Mouse (Mus musculus): Measurements from ENCODE around the gene Prrx2. TPM values are rescaled to one million over a fixed set of nuclear protein-coding genes. Genes with fewer than 3 reads are reported as not detected.

Prrx2 gene
- total RNA-seq, 1 experiment from 2014 or later = not detected

- ATAC-seq (replicated peaks; ENCODE audit: insufficient number of reproducible peaks, low FRiP score, low TSS enrichment, poor library complexity, severe bottlenecking) = no peak
Observed at GRCm38 (mm10) chr2:30819873-30820272, 14.9 kb upstream of the Prrx2 start.

- no peak for ATAC-seq (replicated peaks; ENCODE audit: insufficient number of reproducible peaks, low FRiP score, low TSS enrichment, poor library complexity, severe bottlenecking)
Observed at GRCm38 (mm10) chr2:30821073-30821472, 13.7 kb upstream of the Prrx2 start.

GRCm38 (mm10) chr2:30822460-30822859 is 12.3 kb upstream of the Prrx2 start:
- no peak for ATAC-seq (replicated peaks; ENCODE audit: insufficient number of reproducible peaks, low FRiP score, low TSS enrichment, poor library complexity, severe bottlenecking)

GRCm38 (mm10) chr2:30823385-30824153 is 11.2 kb upstream of the Prrx2 start:
- ATAC-seq (replicated peaks; ENCODE audit: insufficient number of reproducible peaks, low FRiP score, low TSS enrichment, poor library complexity, severe bottlenecking) = no peak

- ATAC-seq (replicated peaks; ENCODE audit: insufficient number of reproducible peaks, low FRiP score, low TSS enrichment, poor library complexity, severe bottlenecking) = no peak
Observed at GRCm38 (mm10) chr2:30826825-30827748, 7.7 kb upstream of the Prrx2 start.

GRCm38 (mm10) chr2:30827749-30828475 is 6.9 kb upstream of the Prrx2 start:
- ATAC-seq (replicated peaks; ENCODE audit: insufficient number of reproducible peaks, low FRiP score, low TSS enrichment, poor library complexity, severe bottlenecking) = peak; percentile 89

GRCm38 (mm10) chr2:30829315-30829714 is 5.5 kb upstream of the Prrx2 start:
- ATAC-seq (replicated peaks; ENCODE audit: insufficient number of reproducible peaks, low FRiP score, low TSS enrichment, poor library complexity, severe bottlenecking) = no peak

GRCm38 (mm10) chr2:30830283-30830795 is 4.4 kb upstream of the Prrx2 start, which contains the start of gene Asb6:
Gene Asb6, minus strand, starts transcription at chr2:30830333.
- no peak for ATAC-seq (replicated peaks; ENCODE audit: insufficient number of reproducible peaks, low FRiP score, low TSS enrichment, poor library complexity, severe bottlenecking)

- ATAC-seq (replicated peaks; ENCODE audit: insufficient number of reproducible peaks, low FRiP score, low TSS enrichment, poor library complexity, severe bottlenecking) = no peak
Observed at GRCm38 (mm10) chr2:30833644-30834043, 1.1 kb upstream of the Prrx2 start.

- ATAC-seq (replicated peaks; ENCODE audit: insufficient number of reproducible peaks, low FRiP score, low TSS enrichment, poor library complexity, severe bottlenecking) = no peak
Observed at GRCm38 (mm10) chr2:30836238-30836990, 1.6 kb downstream of the Prrx2 start.

- ATAC-seq (replicated peaks; ENCODE audit: insufficient number of reproducible peaks, low FRiP score, low TSS enrichment, poor library complexity, severe bottlenecking) = no peak
Observed at GRCm38 (mm10) chr2:30842615-30843014, 7.8 kb downstream of the Prrx2 start.

GRCm38 (mm10) chr2:30845152-30846070 is 10.6 kb downstream of the Prrx2 start:
- no peak for ATAC-seq (replicated peaks; ENCODE audit: insufficient number of reproducible peaks, low FRiP score, low TSS enrichment, poor library complexity, severe bottlenecking)

GRCm38 (mm10) chr2:30846236-30846635 is 11.5 kb downstream of the Prrx2 start:
- no peak for ATAC-seq (replicated peaks; ENCODE audit: insufficient number of reproducible peaks, low FRiP score, low TSS enrichment, poor library complexity, severe bottlenecking)

GRCm38 (mm10) chr2:30846723-30847122 is 12.0 kb downstream of the Prrx2 start:
- ATAC-seq (replicated peaks; ENCODE audit: insufficient number of reproducible peaks, low FRiP score, low TSS enrichment, poor library complexity, severe bottlenecking) = no peak

GRCm38 (mm10) chr2:30848184-30848583 is 13.4 kb downstream of the Prrx2 start:
- no peak for ATAC-seq (replicated peaks; ENCODE audit: insufficient number of reproducible peaks, low FRiP score, low TSS enrichment, poor library complexity, severe bottlenecking)

- no peak for ATAC-seq (replicated peaks; ENCODE audit: insufficient number of reproducible peaks, low FRiP score, low TSS enrichment, poor library complexity, severe bottlenecking)
Observed at GRCm38 (mm10) chr2:30850581-30850980, 15.8 kb downstream of the Prrx2 start.

- no peak for ATAC-seq (replicated peaks; ENCODE audit: insufficient number of reproducible peaks, low FRiP score, low TSS enrichment, poor library complexity, severe bottlenecking)
Observed at GRCm38 (mm10) chr2:30852771-30853313, 18.1 kb downstream of the Prrx2 start.
